In the genomic region with DNA sequence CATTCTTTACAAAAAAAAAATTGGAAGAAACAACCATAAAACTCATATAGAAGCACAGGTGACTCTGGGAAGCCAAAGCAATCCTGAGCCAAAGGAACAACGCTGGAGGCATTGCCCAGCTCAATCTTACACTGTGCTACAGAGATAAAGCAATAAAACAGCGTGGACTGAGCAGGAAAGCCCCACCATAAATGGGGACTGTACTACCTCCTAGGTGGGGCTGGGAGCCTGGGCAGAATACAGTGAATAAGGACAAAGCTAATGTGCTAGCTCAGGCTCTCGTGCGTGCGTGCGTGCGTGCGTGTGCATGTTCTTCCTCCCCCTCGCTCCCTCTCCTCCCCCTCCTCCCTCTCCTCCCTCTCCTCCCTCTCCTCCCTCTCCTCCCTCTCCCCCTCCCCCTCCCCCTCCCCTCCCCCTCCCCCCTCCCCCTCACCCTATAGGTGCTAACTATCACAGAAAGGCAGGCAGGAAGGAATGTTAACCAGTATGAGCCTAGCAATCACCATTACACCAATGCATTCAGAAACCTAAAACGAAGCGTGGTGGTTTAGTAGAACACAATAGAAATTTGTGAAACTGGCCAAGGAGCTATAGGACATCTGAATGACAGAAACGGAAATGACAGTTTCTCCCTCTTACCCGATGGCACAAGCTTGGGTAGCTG, we compare ENCODE assay signal across 25 mouse cellular contexts.
DNase-seq lines count a peak whose midpoint lies in the region; ATAC-seq lines count a peak whose summit lies in the region.
"Had no signal": no experiment of that assay in that cellular context is flagged by ENCODE, and none has a peak within 500 bp of the region (broad histone marks: within the 10 kb centered on the region; RNA-seq: fewer than 3 reads in every experiment).

No protein-coding gene starts in this region.

- peak; percentile 97 for ATAC-seq in intestine, embryonic 15.5 days
- ATAC-seq in neural tube, embryonic 14.5 days (ENCODE audit: low read depth) = peak; percentile 86
- no peak for ATAC-seq in kidney, embryonic 15.5 days (replicated peaks; ENCODE audit: low FRiP score)
- ATAC-seq: CD4-positive, CD25-positive, alpha-beta regulatory T cell, adult 4 months; forebrain, embryonic 13.5 days; hindbrain, embryonic 16.5 days had no signal

- no peak overlapping the region for H3K9ac ChIP-seq in intestine, embryonic 15.5 days
- no peak overlapping the region for H3K9ac ChIP-seq in neural tube, embryonic 14.5 days (replicated peaks; ENCODE audit: low read depth, low read length)
- no peak overlapping the region for H3K9ac ChIP-seq in kidney, embryonic 15.5 days
- H3K9ac ChIP-seq: embryonic facial prominence, embryonic 12.5 days; forebrain, embryonic 13.5 days; heart, embryonic 12.5 days; lung, embryonic 14.5 days had no signal

- 0 out of 2 replicates have a peak, but pooled peaks cover 2% of the 10 kb centered on the region for H3K4me1 ChIP-seq in heart, embryonic 10.5 days
- no peaks in the 10 kb centered on the region for H3K4me1 ChIP-seq in intestine, embryonic 15.5 days (replicated peaks)
- H3K4me1 ChIP-seq in neural tube, embryonic 14.5 days (ENCODE audit: control insufficient read depth, insufficient read depth, low read length) = no peaks in the 10 kb centered on the region
- peaks cover 5% of the 10 kb centered on the region; the same call in 1 of the 2 replicates for H3K4me1 ChIP-seq in kidney, embryonic 15.5 days
- H3K4me1 ChIP-seq: forebrain, embryonic 13.5 days; heart, embryonic 12.5 days; hindbrain, embryonic 10.5 days; limb, embryonic 10.5 days had no signal

- peak; percentile 47 for DNase-seq in heart, embryonic 10.5 days (ENCODE audit: low spot score)
- DNase-seq in heart, adult 9 months (ENCODE audit: low spot score in 2 of 2) = no peak
- DNase-seq in R1 (ENCODE audit: low read depth, low spot score) = peak; percentile 16
- no peak for DNase-seq in left cerebral cortex, adult 18-20 months (ENCODE audit: low spot score in 2 of 2)
- DNase-seq in cerebellum, postnatal 14 days = no peak
- DNase-seq: adrenal gland, postnatal 36 days; cerebellum, adult 9-11 months; gastrocnemius, adult 2 months; heart, postnatal 10 days; kidney, adult 18-20 months; kidney, postnatal 10 days; lung, embryonic 14.5 days; midbrain, embryonic 14.5 days; thymus, adult 18-20 months had no signal

- H3K4me2 ChIP-seq in intestine, embryonic 15.5 days (replicated peaks) = no peak overlapping the region
- H3K4me2 ChIP-seq in neural tube, embryonic 14.5 days (ENCODE audit: low read depth, low read length) = peak overlapping the region; percentile 8; the same call in 1 of the 2 replicates
- H3K4me2 ChIP-seq in kidney, embryonic 15.5 days = no peak overlapping the region
- H3K4me2 ChIP-seq: embryonic facial prominence, embryonic 12.5 days; forebrain, embryonic 13.5 days; heart, embryonic 12.5 days; lung, embryonic 14.5 days had no signal

- no peaks in the 10 kb centered on the region for H3K36me3 ChIP-seq in heart, embryonic 10.5 days
- H3K36me3 ChIP-seq in intestine, embryonic 15.5 days = no peaks in the 10 kb centered on the region
- no peaks in the 10 kb centered on the region for H3K36me3 ChIP-seq in neural tube, embryonic 14.5 days (ENCODE audit: control insufficient read depth, insufficient read depth, low read length)
- H3K36me3 ChIP-seq in kidney, embryonic 15.5 days = no peaks in the 10 kb centered on the region
- H3K36me3 ChIP-seq: embryonic facial prominence, embryonic 12.5 days; heart, embryonic 12.5 days; hindbrain, embryonic 10.5 days; limb, embryonic 10.5 days had no signal

- WGBS in heart, embryonic 10.5 days = 64% methylated on average over 13 of the region's 13 CpGs
- 60% methylated on average over 13 of the region's 13 CpGs for WGBS in intestine, embryonic 15.5 days
- 44% methylated on average over 12 of the region's 13 CpGs for WGBS in neural tube, embryonic 14.5 days
- WGBS in kidney, embryonic 15.5 days = 55% methylated on average over 13 of the region's 13 CpGs

- no peak overlapping the region for H3K4me3 ChIP-seq in heart, embryonic 10.5 days
- H3K4me3 ChIP-seq in intestine, embryonic 15.5 days (replicated peaks) = no peak overlapping the region
- H3K4me3 ChIP-seq in neural tube, embryonic 14.5 days (ENCODE audit: low read depth, low read length) = no peak overlapping the region
- no peak overlapping the region for H3K4me3 ChIP-seq in kidney, embryonic 15.5 days (replicated peaks)
- H3K4me3 ChIP-seq: embryonic facial prominence, embryonic 12.5 days; erythroblast, embryonic 14.5 days; forebrain, embryonic 13.5 days; gastrocnemius, adult 2 months; heart, embryonic 12.5 days; hindbrain, embryonic 10.5 days; limb, embryonic 10.5 days had no signal

- H3K9me3 ChIP-seq in heart, embryonic 10.5 days = no peaks in the 10 kb centered on the region
- H3K9me3 ChIP-seq in intestine, embryonic 15.5 days = no peaks in the 10 kb centered on the region
- H3K9me3 ChIP-seq in neural tube, embryonic 14.5 days (ENCODE audit: control insufficient read depth, low read length) = no peaks in the 10 kb centered on the region
- no peaks in the 10 kb centered on the region for H3K9me3 ChIP-seq in kidney, embryonic 15.5 days (replicated peaks)
- H3K9me3 ChIP-seq: embryonic facial prominence, embryonic 12.5 days; forebrain, embryonic 13.5 days; heart, embryonic 12.5 days; hindbrain, embryonic 10.5 days; limb, embryonic 10.5 days had no signal

- H3K27me3 ChIP-seq in heart, embryonic 10.5 days (ENCODE audit: insufficient read depth, poor library complexity, severe bottlenecking) = no peaks in the 10 kb centered on the region
- no peaks in the 10 kb centered on the region for H3K27me3 ChIP-seq in intestine, embryonic 15.5 days (replicated peaks)
- H3K27me3 ChIP-seq in neural tube, embryonic 14.5 days (ENCODE audit: control insufficient read depth, insufficient read depth, low read length) = no peaks in the 10 kb centered on the region
- H3K27me3 ChIP-seq in kidney, embryonic 15.5 days = no peaks in the 10 kb centered on the region
- H3K27me3 ChIP-seq: embryonic facial prominence, embryonic 12.5 days; forebrain, embryonic 13.5 days; heart, embryonic 12.5 days had no signal

- no peak overlapping the region for H3K27ac ChIP-seq in heart, embryonic 10.5 days
- 0 out of 2 replicates have a peak overlapping the region, but pooled peaks have one; percentile 22 for H3K27ac ChIP-seq in intestine, embryonic 15.5 days
- H3K27ac ChIP-seq in neural tube, embryonic 14.5 days (ENCODE audit: low read depth, low read length) = no peak overlapping the region
- no peak overlapping the region for H3K27ac ChIP-seq in kidney, embryonic 15.5 days
- H3K27ac ChIP-seq: embryonic facial prominence, embryonic 12.5 days; forebrain, embryonic 13.5 days; gastrocnemius, adult 2 months; hindbrain, embryonic 10.5 days; limb, embryonic 10.5 days had no signal

Comparison
In these comparisons a context has a peak if more than half of its experiments do, and no peak if none do; other contexts are left out.
1. DNase-seq: peak in heart, embryonic 10.5 days (single experiment) and R1 (single experiment); none in heart, adult 9 months (0 of 2), left cerebral cortex, adult 18-20 months (0 of 2) and cerebellum, postnatal 14 days (0 of 2).